Mouse (Mus musculus) heart, postnatal 0 days (tissue): ENCODE data around the gene Wdr18. TPM values are rescaled to one million over a fixed set of nuclear protein-coding genes. Genes with fewer than 3 reads are reported as not detected.

ENCODE experiments used
- ATAC-seq: fragments of 200-750 bp; cut with Nextera tagmentation; 2 replicates; pipeline ENCODE4 v1.8.0; 2017; ENCODE audit warnings: low read depth, moderate number of reproducible peaks, moderate library complexity; ENCODE audit not compliant: insufficient read depth
- DNase-seq: peaks from one replicate; pipeline ENCODE4 v3.0.0-alpha.2; 2016; ENCODE audit warnings: low spot score
- H3K27ac ChIP-seq: fragments of 300-500 bp; sonication (generic); 2 replicates; pipeline ENCODE4 v1.5.1; 2014; ENCODE audit warnings: low read depth, mild to moderate bottlenecking
- H3K27me3 ChIP-seq: fragments of 300-500 bp; sonication (generic); 2 replicates; pipeline ENCODE4 v1.6.1; 2014; ENCODE audit warnings: low read length, mixed read lengths; ENCODE audit not compliant: control insufficient read depth, insufficient read depth
- H3K36me3 ChIP-seq: fragments of 300-500 bp; sonication (generic); replicated peaks from 2 replicates; pipeline ENCODE4 v1.6.1; 2014; ENCODE audit warnings: low read length, mixed read lengths; ENCODE audit not compliant: control insufficient read depth, insufficient read depth
- H3K4me1 ChIP-seq: fragments of 300-500 bp; sonication (generic); 2 replicates; pipeline ENCODE4 v1.6.1; 2014; ENCODE audit warnings: antibody characterized with exemption; ENCODE audit not compliant: control insufficient read depth, insufficient read depth
- H3K4me2 ChIP-seq: fragments of 300-500 bp; sonication (generic); 2 replicates; pipeline ENCODE4 v1.6.1; 2014; ENCODE audit warnings: low read depth, mild to moderate bottlenecking, low read length, moderate library complexity
- H3K4me3 ChIP-seq: fragments of 300-500 bp; sonication (generic); 2 replicates; pipeline ENCODE4 v1.5.1; 2014; ENCODE audit warnings: low read depth, low read length
- H3K9ac ChIP-seq: fragments of 300-500 bp; sonication (generic); replicated peaks from 2 replicates; pipeline ENCODE4 v1.6.1; 2014; ENCODE audit warnings: low read depth, low read length, mixed read lengths
- H3K9me3 ChIP-seq: fragments of 300-500 bp; sonication (generic); replicated peaks from 2 replicates; pipeline ENCODE4 v1.6.1; 2016; ENCODE audit warnings: low read length; ENCODE audit not compliant: control insufficient read depth
- CTCF ChIP-seq: IDR thresholded peaks from 2 replicates; pipeline ENCODE4 v1.5.1; 2016; ENCODE audit warnings: antibody characterized with exemption, control low read depth, low read depth
- EP300 ChIP-seq: IDR thresholded peaks from 2 replicates; pipeline ENCODE4 v1.6.1; 2016; ENCODE audit warnings: antibody characterized with exemption, low read depth
- WGBS: fragments of 180-500 bp; shearing (Covaris S2); extraction: QIAGEN DNeasy Blood & Tissue Kit; methylation state at CpG from one replicate; pipeline ENCODE4 v1.1.7; 2014; 5-methylcytosine and 5-hydroxymethylcytosine counted together
- polyA plus RNA-seq: library from polyadenylated mRNA; unstranded; fragments of >200 nt; fragmentation: Nextera tagmentation; extraction: Ambion mirVana; gene quantifications from 2 replicates; pipeline ENCODE4 v1.2.1, GENCODE M21; 2015
- total RNA-seq: library from RNA; depleted of rRNA; stranded (reverse); fragments of >200 nt; gene quantifications from 2 replicates; pipeline ENCODE4 v1.2.3, GENCODE M21; 2014; ENCODE audit warnings: low replicate concordance

Gene Wdr18
- total and polyA plus RNA-seq, 2 experiments from 2014 or later, result 51.5 to 54.3 TPM

GRCm38 (mm10) chr10:79991548-79991947, 31.6 kb downstream of the Wdr18 start:
- peaks cover 49% of the 10 kb centered on the region for H3K36me3 ChIP-seq
- no peak for DNase-seq
- peak; percentile 22 for TF ChIP-seq CTCF
- no peak for TF ChIP-seq EP300
- no peak for ATAC-seq
- H3K4me1 ChIP-seq, result peaks cover 15% of the 10 kb centered on the region
- H3K9ac ChIP-seq, result no peak overlapping the region
- H3K9me3 ChIP-seq, result no peaks in the 10 kb centered on the region
- H3K4me2 ChIP-seq, result no peak overlapping the region
- H3K4me3 ChIP-seq, result no peak overlapping the region
- 88% methylated on average over 6 of the region's 6 CpGs for WGBS
- H3K27ac ChIP-seq, result no peak overlapping the region
- no peaks in the 10 kb centered on the region for H3K27me3 ChIP-seq

GRCm38 (mm10) chr10:79994397-79995115, 34.6 kb downstream of the Wdr18 start:
- no peak overlapping the region for H3K27ac ChIP-seq

GRCm38 (mm10) chr10:79995636-79996035, 35.7 kb downstream of the Wdr18 start:
- ATAC-seq (no peak), DNase-seq (no peak)
- Histone ChIP-seq H3K4me3 (no peak overlapping the region), H3K27me3 (no peaks in the 10 kb centered on the region), H3K27ac (no peak overlapping the region), H3K36me3 (peaks cover 49% of the 10 kb centered on the region), H3K9ac (no peak overlapping the region), H3K9me3 (no peaks in the 10 kb centered on the region), H3K4me1 (peaks cover 12% of the 10 kb centered on the region; the same call in 1 of the 2 replicates), H3K4me2 (no peak overlapping the region)
- WGBS, result 74% methylated on average over 1 of the region's 1 CpGs
- TF ChIP-seq CTCF (no peak), EP300 (no peak)

More at GRCm38 (mm10) chr10:79994397-79995115, 34.6 kb downstream of the Wdr18 start:
- H3K4me2 ChIP-seq, result no peak overlapping the region
- 71% methylated on average over 16 of the region's 16 CpGs for WGBS
- DNase-seq (no peak), ATAC-seq (no peak)
- H3K4me3 ChIP-seq, result no peak overlapping the region
- peaks cover 16% of the 10 kb centered on the region for H3K4me1 ChIP-seq
- no peaks in the 10 kb centered on the region for H3K9me3 ChIP-seq
- H3K27me3 ChIP-seq, result no peaks in the 10 kb centered on the region
- H3K36me3 ChIP-seq, result peaks cover 49% of the 10 kb centered on the region
- H3K9ac ChIP-seq, result no peak overlapping the region
- TF ChIP-seq EP300 (no peak), CTCF (no peak)

- TF ChIP-seq CTCF (no peak), EP300 (no peak)
- peak; percentile 89 for ATAC-seq
- under 1% methylated on average over 34 of the region's 34 CpGs for WGBS
- Histone ChIP-seq H3K4me2 (peak within 1 kb of the TSS; percentile 89), H3K36me3 (peaks cover 41% of the 10 kb centered on the region), H3K4me1 (peaks cover 12% of the 10 kb centered on the region; the same call in 1 of the 2 replicates), H3K4me3 (peak within 1 kb of the TSS; percentile 59), H3K27me3 (no peaks in the 10 kb centered on the region), H3K27ac (peak within 1 kb of the TSS; percentile 52; the same call in 1 of the 2 replicates), H3K9me3 (no peaks in the 10 kb centered on the region), H3K9ac (peak within 1 kb of the TSS; percentile 58)
- peak; percentile 93 for DNase-seq
These were observed 36.5 kb downstream of the Wdr18 start, which contains the start of gene Abca7 for GRCm38 (mm10) chr10:79996272-79997033. Gene Abca7 (plus strand): TSS chr10:79996494.

- peaks cover 12% of the 10 kb centered on the region; the same call in 1 of the 2 replicates for H3K4me1 ChIP-seq
- under 1% methylated on average over 35 of the region's 35 CpGs for WGBS
- peak; percentile 57 for DNase-seq
These were observed 37.2 kb downstream of the Wdr18 start for GRCm38 (mm10) chr10:79997034-79997760.

More at GRCm38 (mm10) chr10:79997034-79997760, 37.2 kb downstream of the Wdr18 start:
- H3K4me2 ChIP-seq, result peak overlapping the region; percentile 89
- peak; percentile 25; the same call in 1 of the 2 replicates for ATAC-seq
- H3K27ac ChIP-seq, result 0 out of 2 replicates have a peak overlapping the region, but pooled peaks have one; percentile 18
- H3K9ac ChIP-seq, result peak overlapping the region; percentile 58
- no peaks in the 10 kb centered on the region for H3K27me3 ChIP-seq
- H3K36me3 ChIP-seq, result peaks cover 34% of the 10 kb centered on the region
- H3K4me3 ChIP-seq, result peak overlapping the region; percentile 59
- H3K9me3 ChIP-seq, result no peaks in the 10 kb centered on the region
- TF ChIP-seq EP300 (no peak), CTCF (no peak)
